Mouse (Mus musculus): Measurements from ENCODE around the gene Mypn. TPM values are rescaled to one million over a fixed set of nuclear protein-coding genes. Genes with fewer than 3 reads are reported as not detected.

The Mypn gene
- polyA plus RNA-seq, 1 experiment from 2014 or later = not detected

- 85% methylated on average over 7 of the region's 7 CpGs for WGBS
- H3K9me3 ChIP-seq (ENCODE audit: control insufficient read depth, low read length) = no peaks in the 10 kb centered on the region
- H3K27ac ChIP-seq (ENCODE audit: low read depth, low read length) = no peak overlapping the region
- DNase-seq (ENCODE audit: low spot score) = no peak
- no peaks in the 10 kb centered on the region for H3K27me3 ChIP-seq (ENCODE audit: control insufficient read depth, insufficient read depth, low read length)
- no peak overlapping the region for H3K9ac ChIP-seq (ENCODE audit: low read length)
- H3K4me2 ChIP-seq (ENCODE audit: low read depth, low read length, severe bottlenecking) = no peak overlapping the region
- no peak for ATAC-seq (replicated peaks; ENCODE audit: low FRiP score)
- H3K4me3 ChIP-seq (ENCODE audit: low read depth, low read length) = no peak overlapping the region
- no peaks in the 10 kb centered on the region for H3K36me3 ChIP-seq (ENCODE audit: control insufficient read depth, insufficient read depth, low read length)
- no peaks in the 10 kb centered on the region for H3K4me1 ChIP-seq (replicated peaks; ENCODE audit: control insufficient read depth, insufficient read depth, low read length)
Measured at GRCm38 (mm10) chr10:63230266-63230665, 26.5 kb upstream of the Mypn start.

DNA sequence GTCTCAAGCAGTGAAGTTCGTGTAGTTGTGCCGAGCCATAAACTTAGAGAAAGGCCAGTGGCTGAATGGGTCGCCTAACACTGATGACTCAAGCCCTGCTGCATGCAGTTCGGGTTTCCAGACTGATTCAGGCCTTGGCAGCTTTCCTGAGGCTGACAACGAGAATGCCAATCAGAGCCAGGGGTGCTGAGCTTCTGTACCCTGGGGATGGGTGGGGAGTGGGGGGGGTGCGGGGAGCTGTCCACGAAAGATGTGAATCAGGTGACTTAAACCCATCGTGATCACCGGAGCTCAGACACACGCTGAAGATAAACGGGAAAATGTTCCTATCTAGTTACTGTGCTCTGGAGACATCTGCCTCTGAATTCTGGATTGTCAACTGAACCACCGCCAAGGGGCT lies 20.6 kb upstream of the Mypn start:
- no peak overlapping the region for H3K27ac ChIP-seq (ENCODE audit: low read depth, low read length)
- H3K4me1 ChIP-seq (replicated peaks; ENCODE audit: control insufficient read depth, insufficient read depth, low read length) = no peaks in the 10 kb centered on the region
- DNase-seq (ENCODE audit: low spot score) (no peak), ATAC-seq (replicated peaks; ENCODE audit: low FRiP score) (no peak)
- 83% methylated on average over 12 of the region's 12 CpGs for WGBS
- H3K4me3 ChIP-seq (ENCODE audit: low read depth, low read length) = no peak overlapping the region
- H3K4me2 ChIP-seq (ENCODE audit: low read depth, low read length, severe bottlenecking) = no peak overlapping the region
- H3K36me3 ChIP-seq (ENCODE audit: control insufficient read depth, insufficient read depth, low read length) = no peaks in the 10 kb centered on the region
- H3K9ac ChIP-seq (ENCODE audit: low read length) = no peak overlapping the region
- no peaks in the 10 kb centered on the region for H3K27me3 ChIP-seq (ENCODE audit: control insufficient read depth, insufficient read depth, low read length)
- H3K9me3 ChIP-seq (ENCODE audit: control insufficient read depth, low read length) = no peaks in the 10 kb centered on the region

DNA sequence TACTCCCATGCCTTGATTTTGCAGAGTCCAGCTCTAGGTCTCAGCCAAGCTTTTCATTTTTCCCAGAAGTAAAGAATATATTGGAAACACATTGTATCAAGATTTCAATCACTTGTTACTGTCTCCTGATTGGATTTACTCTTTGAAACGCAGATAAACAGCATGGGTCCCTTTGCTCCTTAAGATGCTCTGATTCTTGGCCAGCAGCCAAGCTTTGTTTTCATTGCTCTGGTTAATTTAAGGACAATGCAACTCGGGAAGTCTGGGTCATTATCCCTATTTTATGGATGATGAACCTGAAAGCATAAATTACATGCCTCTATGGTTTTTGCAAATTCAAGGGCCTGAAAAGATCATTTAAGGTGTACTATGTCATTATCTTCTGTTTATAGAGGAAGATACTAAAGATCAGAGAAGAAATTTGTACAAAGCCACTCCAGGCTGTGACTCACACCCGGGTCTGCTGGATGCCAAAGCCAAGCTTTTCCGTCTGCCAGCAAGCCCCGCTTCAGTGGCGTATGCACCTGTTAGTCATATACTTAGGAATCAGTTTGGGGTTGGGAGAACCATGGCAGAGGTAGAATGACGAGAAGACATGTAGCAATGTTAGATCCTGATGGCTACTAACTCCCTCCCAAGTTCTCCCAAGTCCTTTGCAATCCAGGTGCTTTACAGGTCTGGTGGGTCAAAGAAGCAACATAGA lies 17.5 kb upstream of the Mypn start:
- H3K4me2 ChIP-seq (ENCODE audit: low read depth, low read length, severe bottlenecking) = no peak overlapping the region
- no peaks in the 10 kb centered on the region for H3K36me3 ChIP-seq (ENCODE audit: control insufficient read depth, insufficient read depth, low read length)
- no peak overlapping the region for H3K9ac ChIP-seq (ENCODE audit: low read length)
- 62% methylated on average over 7 of the region's 7 CpGs for WGBS
- H3K4me3 ChIP-seq (ENCODE audit: low read depth, low read length) = no peak overlapping the region
- no peak for ATAC-seq (replicated peaks; ENCODE audit: low FRiP score)
- no peaks in the 10 kb centered on the region for H3K9me3 ChIP-seq (ENCODE audit: control insufficient read depth, low read length)
- no peaks in the 10 kb centered on the region for H3K4me1 ChIP-seq (replicated peaks; ENCODE audit: control insufficient read depth, insufficient read depth, low read length)
- no peak for DNase-seq (ENCODE audit: low spot score)
- no peak overlapping the region for H3K27ac ChIP-seq (ENCODE audit: low read depth, low read length)
- H3K27me3 ChIP-seq (ENCODE audit: control insufficient read depth, insufficient read depth, low read length) = no peaks in the 10 kb centered on the region

GRCm38 (mm10) chr10:63208871-63209270 lies 5.1 kb upstream of the Mypn start:
- no peaks in the 10 kb centered on the region for H3K36me3 ChIP-seq (ENCODE audit: control insufficient read depth, insufficient read depth, low read length)
- no peak overlapping the region for H3K4me3 ChIP-seq (ENCODE audit: low read depth, low read length)
- no peak overlapping the region for H3K4me2 ChIP-seq (ENCODE audit: low read depth, low read length, severe bottlenecking)
- no peaks in the 10 kb centered on the region for H3K4me1 ChIP-seq (replicated peaks; ENCODE audit: control insufficient read depth, insufficient read depth, low read length)
- no peaks in the 10 kb centered on the region for H3K27me3 ChIP-seq (ENCODE audit: control insufficient read depth, insufficient read depth, low read length)
- no peak for ATAC-seq (replicated peaks; ENCODE audit: low FRiP score)
- WGBS = 74% methylated on average over 6 of the region's 6 CpGs
- H3K9me3 ChIP-seq (ENCODE audit: control insufficient read depth, low read length) = no peaks in the 10 kb centered on the region
- no peak overlapping the region for H3K9ac ChIP-seq (ENCODE audit: low read length)
- no peak for DNase-seq (ENCODE audit: low spot score)
- no peak overlapping the region for H3K27ac ChIP-seq (ENCODE audit: low read depth, low read length)

DNA sequence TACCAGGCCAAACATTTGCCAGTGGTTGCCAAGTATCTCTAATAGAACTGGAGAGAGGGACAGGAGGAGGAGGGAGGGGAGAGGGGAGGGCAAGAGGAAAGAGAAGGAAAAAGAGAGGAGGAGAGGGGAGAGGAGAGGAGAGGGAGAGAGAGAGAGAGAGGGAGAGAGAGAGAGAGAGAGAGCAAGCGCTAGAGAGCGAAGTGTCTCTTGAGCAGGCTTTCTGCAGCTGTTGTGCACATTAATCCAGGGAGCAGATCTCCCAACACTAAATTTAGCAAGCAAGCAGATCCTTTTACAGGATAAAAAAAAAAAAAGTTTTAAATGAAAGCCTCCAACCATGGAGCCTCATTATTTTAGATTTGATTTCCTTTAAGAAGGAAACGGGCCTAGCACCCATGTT lies 750 bp downstream of the Mypn start:
- Histone ChIP-seq H3K4me1 (replicated peaks; ENCODE audit: control insufficient read depth, insufficient read depth, low read length) (no peaks in the 10 kb centered on the region), H3K4me2 (ENCODE audit: low read depth, low read length, severe bottlenecking) (no peak overlapping the region), H3K36me3 (ENCODE audit: control insufficient read depth, insufficient read depth, low read length) (no peaks in the 10 kb centered on the region), H3K9ac (ENCODE audit: low read length) (no peak overlapping the region), H3K9me3 (ENCODE audit: control insufficient read depth, low read length) (no peaks in the 10 kb centered on the region), H3K27ac (ENCODE audit: low read depth, low read length) (no peak overlapping the region), H3K27me3 (ENCODE audit: control insufficient read depth, insufficient read depth, low read length) (no peaks in the 10 kb centered on the region), H3K4me3 (ENCODE audit: low read depth, low read length) (no peak overlapping the region)
- ATAC-seq (replicated peaks; ENCODE audit: low FRiP score) (no peak), DNase-seq (ENCODE audit: low spot score) (no peak)
- WGBS = 82% methylated on average over 3 of the region's 3 CpGs

DNA sequence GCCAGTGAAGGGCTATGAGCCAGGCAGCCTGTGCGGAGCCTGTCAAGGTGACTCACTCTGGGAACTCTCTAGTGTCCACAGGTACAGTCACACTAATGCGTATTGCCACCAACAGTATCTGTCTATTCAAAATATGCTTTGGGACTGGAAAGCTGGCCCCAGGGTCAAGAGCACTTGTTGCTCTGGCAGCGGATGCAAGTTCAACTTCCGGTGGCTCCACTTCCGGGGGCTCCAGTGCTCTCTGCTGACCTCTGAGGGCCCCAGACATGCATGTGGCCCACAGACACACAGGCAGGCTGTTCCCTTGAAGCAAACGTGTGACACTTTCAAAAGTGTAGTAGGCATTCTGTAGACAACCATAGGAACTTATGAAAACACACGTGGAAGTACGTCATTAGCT lies 2.2 kb downstream of the Mypn start:
- WGBS = 83% methylated on average over 8 of the region's 8 CpGs
- no peaks in the 10 kb centered on the region for H3K36me3 ChIP-seq (ENCODE audit: control insufficient read depth, insufficient read depth, low read length)

DNA sequence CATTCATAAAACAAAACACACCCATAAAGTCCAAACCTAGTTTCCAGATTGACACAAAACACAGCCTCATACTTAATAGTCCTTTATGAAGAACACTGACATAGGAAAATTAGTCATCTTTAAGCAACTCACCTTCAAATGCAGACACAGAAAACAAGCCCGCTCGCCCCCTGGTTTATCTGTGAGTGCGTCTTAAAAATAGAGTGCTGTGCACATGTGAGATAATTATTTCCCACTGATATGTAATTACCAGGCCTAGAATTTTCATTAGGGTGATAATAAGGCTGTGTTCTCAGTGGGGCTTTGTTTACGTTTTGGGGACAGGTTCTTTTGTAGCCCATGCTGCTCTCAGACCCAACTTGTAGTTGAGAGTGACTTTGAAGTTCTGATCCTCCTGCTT lies 4.7 kb downstream of the Mypn start:
- no peak overlapping the region for H3K4me3 ChIP-seq (ENCODE audit: low read depth, low read length)
- H3K9ac ChIP-seq (ENCODE audit: low read length) = no peak overlapping the region
- DNase-seq (ENCODE audit: low spot score) (no peak), ATAC-seq (replicated peaks; ENCODE audit: low FRiP score) (no peak)
- H3K36me3 ChIP-seq (ENCODE audit: control insufficient read depth, insufficient read depth, low read length) = no peaks in the 10 kb centered on the region
- H3K4me2 ChIP-seq (ENCODE audit: low read depth, low read length, severe bottlenecking) = no peak overlapping the region
- H3K9me3 ChIP-seq (ENCODE audit: control insufficient read depth, low read length) = no peaks in the 10 kb centered on the region
- no peaks in the 10 kb centered on the region for H3K27me3 ChIP-seq (ENCODE audit: control insufficient read depth, insufficient read depth, low read length)
- H3K27ac ChIP-seq (ENCODE audit: low read depth, low read length) = no peak overlapping the region
- no peaks in the 10 kb centered on the region for H3K4me1 ChIP-seq (replicated peaks; ENCODE audit: control insufficient read depth, insufficient read depth, low read length)
- 77% methylated on average over 4 of the region's 4 CpGs for WGBS

More for the DNA sequence above, 2.2 kb downstream of the Mypn start:
- Histone ChIP-seq H3K4me1 (replicated peaks; ENCODE audit: control insufficient read depth, insufficient read depth, low read length) (no peaks in the 10 kb centered on the region), H3K4me2 (ENCODE audit: low read depth, low read length, severe bottlenecking) (no peak overlapping the region), H3K9me3 (ENCODE audit: control insufficient read depth, low read length) (no peaks in the 10 kb centered on the region), H3K9ac (ENCODE audit: low read length) (no peak overlapping the region), H3K27me3 (ENCODE audit: control insufficient read depth, insufficient read depth, low read length) (no peaks in the 10 kb centered on the region), H3K27ac (ENCODE audit: low read depth, low read length) (no peak overlapping the region), H3K4me3 (ENCODE audit: low read depth, low read length) (no peak overlapping the region)
- no peak for ATAC-seq (replicated peaks; ENCODE audit: low FRiP score)
- DNase-seq (ENCODE audit: low spot score) = no peak

- DNase-seq (ENCODE audit: low spot score) (no peak), ATAC-seq (replicated peaks; ENCODE audit: low FRiP score) (no peak)
- H3K36me3 ChIP-seq (ENCODE audit: control insufficient read depth, insufficient read depth, low read length) = no peaks in the 10 kb centered on the region
- no peak overlapping the region for H3K9ac ChIP-seq (ENCODE audit: low read length)
- 83% methylated on average over 14 of the region's 14 CpGs for WGBS
- H3K4me3 ChIP-seq (ENCODE audit: low read depth, low read length) = no peak overlapping the region
- no peaks in the 10 kb centered on the region for H3K4me1 ChIP-seq (replicated peaks; ENCODE audit: control insufficient read depth, insufficient read depth, low read length)
- no peak overlapping the region for H3K4me2 ChIP-seq (ENCODE audit: low read depth, low read length, severe bottlenecking)
- H3K27me3 ChIP-seq (ENCODE audit: control insufficient read depth, insufficient read depth, low read length) = no peaks in the 10 kb centered on the region
- H3K9me3 ChIP-seq (ENCODE audit: control insufficient read depth, low read length) = no peaks in the 10 kb centered on the region
- H3K27ac ChIP-seq (ENCODE audit: low read depth, low read length) = no peak overlapping the region
Measured at GRCm38 (mm10) chr10:63192736-63193135, 11.0 kb downstream of the Mypn start.

GRCm38 (mm10) chr10:63192276-63192675 lies 11.5 kb downstream of the Mypn start:
- Histone ChIP-seq H3K27ac (ENCODE audit: low read depth, low read length) (no peak overlapping the region), H3K4me1 (replicated peaks; ENCODE audit: control insufficient read depth, insufficient read depth, low read length) (no peaks in the 10 kb centered on the region), H3K4me2 (ENCODE audit: low read depth, low read length, severe bottlenecking) (no peak overlapping the region), H3K9ac (ENCODE audit: low read length) (no peak overlapping the region), H3K27me3 (ENCODE audit: control insufficient read depth, insufficient read depth, low read length) (no peaks in the 10 kb centered on the region), H3K9me3 (ENCODE audit: control insufficient read depth, low read length) (no peaks in the 10 kb centered on the region), H3K36me3 (ENCODE audit: control insufficient read depth, insufficient read depth, low read length) (no peaks in the 10 kb centered on the region), H3K4me3 (ENCODE audit: low read depth, low read length) (no peak overlapping the region)
- no peak for ATAC-seq (replicated peaks; ENCODE audit: low FRiP score)
- WGBS = 67% methylated on average over 18 of the region's 18 CpGs
- DNase-seq (ENCODE audit: low spot score) = no peak

All from forebrain, embryonic 11.5 days (tissue).